Mouse (Mus musculus): ENCODE results near the gene Nfu1. TPM values are rescaled to one million over a fixed set of nuclear protein-coding genes. Genes with fewer than 3 reads are reported as not detected.

Gene Nfu1
- polyA plus RNA-seq, 1 experiment: 75.2 TPM

- no peaks in the 10 kb centered on the region for H3K4me1 ChIP-seq (ENCODE audit: control insufficient read depth, insufficient read depth, low read length)
- no peak for TF ChIP-seq CTCF (IDR thresholded peaks at IDR 0.05; ENCODE audit: low read depth, low read length)
- no peak for TF ChIP-seq POLR2A (IDR thresholded peaks at IDR 0.05; ENCODE audit: borderline replicate concordance, low read depth, low read length)
- no peak overlapping the region for H3K4me3 ChIP-seq (ENCODE audit: insufficient read depth, low read length)
- no peak overlapping the region for H3K27ac ChIP-seq (ENCODE audit: insufficient read depth, low read depth, low read length)
Measured at GRCm38 (mm10) chr6:86991041-86991440, 18.0 kb upstream of the Nfu1 start.

- Histone ChIP-seq H3K27ac (ENCODE audit: insufficient read depth, low read depth, low read length) (no peak overlapping the region), H3K4me1 (ENCODE audit: control insufficient read depth, insufficient read depth, low read length) (no peaks in the 10 kb centered on the region), H3K4me3 (ENCODE audit: insufficient read depth, low read length) (no peak overlapping the region)
- TF ChIP-seq POLR2A (IDR thresholded peaks at IDR 0.05; ENCODE audit: borderline replicate concordance, low read depth, low read length) (no peak), CTCF (IDR thresholded peaks at IDR 0.05; ENCODE audit: low read depth, low read length) (no peak)
Measured at GRCm38 (mm10) chr6:86992349-86992748, 16.7 kb upstream of the Nfu1 start.

GRCm38 (mm10) chr6:86994254-86994653, 14.8 kb upstream of the Nfu1 start:
- no peak for TF ChIP-seq POLR2A (IDR thresholded peaks at IDR 0.05; ENCODE audit: borderline replicate concordance, low read depth, low read length)
- TF ChIP-seq CTCF (IDR thresholded peaks at IDR 0.05; ENCODE audit: low read depth, low read length): no peak
- H3K27ac ChIP-seq (ENCODE audit: insufficient read depth, low read depth, low read length): no peak overlapping the region
- no peaks in the 10 kb centered on the region for H3K4me1 ChIP-seq (ENCODE audit: control insufficient read depth, insufficient read depth, low read length)
- no peak overlapping the region for H3K4me3 ChIP-seq (ENCODE audit: insufficient read depth, low read length)

- Histone ChIP-seq H3K27ac (ENCODE audit: insufficient read depth, low read depth, low read length) (no peak overlapping the region), H3K4me1 (ENCODE audit: control insufficient read depth, insufficient read depth, low read length) (peaks cover 4% of the 10 kb centered on the region), H3K4me3 (ENCODE audit: insufficient read depth, low read length) (no peak overlapping the region)
- TF ChIP-seq CTCF (IDR thresholded peaks at IDR 0.05; ENCODE audit: low read depth, low read length) (no peak), POLR2A (IDR thresholded peaks at IDR 0.05; ENCODE audit: borderline replicate concordance, low read depth, low read length) (no peak)
Measured at GRCm38 (mm10) chr6:86996629-86997307, 12.3 kb upstream of the Nfu1 start.

- TF ChIP-seq CTCF (IDR thresholded peaks at IDR 0.05; ENCODE audit: low read depth, low read length) (no peak), POLR2A (IDR thresholded peaks at IDR 0.05; ENCODE audit: borderline replicate concordance, low read depth, low read length) (no peak)
- H3K4me1 ChIP-seq (ENCODE audit: control insufficient read depth, insufficient read depth, low read length): peaks cover 10% of the 10 kb centered on the region
- no peak overlapping the region for H3K27ac ChIP-seq (ENCODE audit: insufficient read depth, low read depth, low read length)
- no peak overlapping the region for H3K4me3 ChIP-seq (ENCODE audit: insufficient read depth, low read length)
Measured at GRCm38 (mm10) chr6:86997360-86997759, 11.7 kb upstream of the Nfu1 start.

GRCm38 (mm10) chr6:87001995-87002394, 7.0 kb upstream of the Nfu1 start:
- Histone ChIP-seq H3K4me1 (ENCODE audit: control insufficient read depth, insufficient read depth, low read length) (peaks cover 15% of the 10 kb centered on the region), H3K4me3 (ENCODE audit: insufficient read depth, low read length) (no peak overlapping the region), H3K27ac (ENCODE audit: insufficient read depth, low read depth, low read length) (peak overlapping the region; percentile 45)
- TF ChIP-seq POLR2A (IDR thresholded peaks at IDR 0.05; ENCODE audit: borderline replicate concordance, low read depth, low read length) (no peak), CTCF (IDR thresholded peaks at IDR 0.05; ENCODE audit: low read depth, low read length) (no peak)

GRCm38 (mm10) chr6:87002521-87003055, 6.4 kb upstream of the Nfu1 start:
- TF ChIP-seq CTCF (IDR thresholded peaks at IDR 0.05; ENCODE audit: low read depth, low read length) (peak; percentile 60), POLR2A (IDR thresholded peaks at IDR 0.05; ENCODE audit: borderline replicate concordance, low read depth, low read length) (no peak)
- Histone ChIP-seq H3K27ac (ENCODE audit: insufficient read depth, low read depth, low read length) (peak overlapping the region; percentile 45), H3K4me1 (ENCODE audit: control insufficient read depth, insufficient read depth, low read length) (peaks cover 15% of the 10 kb centered on the region), H3K4me3 (ENCODE audit: insufficient read depth, low read length) (peak overlapping the region; percentile 13; the same call in 1 of the 2 replicates)

- Histone ChIP-seq H3K4me3 (ENCODE audit: insufficient read depth, low read length) (no peak overlapping the region), H3K27ac (ENCODE audit: insufficient read depth, low read depth, low read length) (no peak overlapping the region), H3K4me1 (ENCODE audit: control insufficient read depth, insufficient read depth, low read length) (peaks cover 18% of the 10 kb centered on the region)
- TF ChIP-seq POLR2A (IDR thresholded peaks at IDR 0.05; ENCODE audit: borderline replicate concordance, low read depth, low read length) (no peak), CTCF (IDR thresholded peaks at IDR 0.05; ENCODE audit: low read depth, low read length) (no peak)
Measured at GRCm38 (mm10) chr6:87004099-87004498, 4.9 kb upstream of the Nfu1 start.

- no peak overlapping the region for H3K27ac ChIP-seq (ENCODE audit: insufficient read depth, low read depth, low read length)
- H3K4me1 ChIP-seq (ENCODE audit: control insufficient read depth, insufficient read depth, low read length): peaks cover 22% of the 10 kb centered on the region
- H3K4me3 ChIP-seq (ENCODE audit: insufficient read depth, low read length): no peak overlapping the region
- TF ChIP-seq POLR2A (IDR thresholded peaks at IDR 0.05; ENCODE audit: borderline replicate concordance, low read depth, low read length) (no peak), CTCF (IDR thresholded peaks at IDR 0.05; ENCODE audit: low read depth, low read length) (no peak)
Measured at GRCm38 (mm10) chr6:87005577-87005976, 3.5 kb upstream of the Nfu1 start.

GRCm38 (mm10) chr6:87009692-87010328, 774 bp downstream of the Nfu1 start:
- peak overlapping the region; percentile 96 for H3K4me3 ChIP-seq (ENCODE audit: insufficient read depth, low read length)
- H3K27ac ChIP-seq (ENCODE audit: insufficient read depth, low read depth, low read length): peak overlapping the region; percentile 99
- TF ChIP-seq POLR2A (IDR thresholded peaks at IDR 0.05; ENCODE audit: borderline replicate concordance, low read depth, low read length) (peak; percentile 51; the same call in 1 of the 2 replicates), CTCF (IDR thresholded peaks at IDR 0.05; ENCODE audit: low read depth, low read length) (no peak)
- peaks cover 11% of the 10 kb centered on the region for H3K4me1 ChIP-seq (ENCODE audit: control insufficient read depth, insufficient read depth, low read length)
